Mouse (Mus musculus): ENCODE data around the gene Umad1.

Umad1 gene

DNA sequence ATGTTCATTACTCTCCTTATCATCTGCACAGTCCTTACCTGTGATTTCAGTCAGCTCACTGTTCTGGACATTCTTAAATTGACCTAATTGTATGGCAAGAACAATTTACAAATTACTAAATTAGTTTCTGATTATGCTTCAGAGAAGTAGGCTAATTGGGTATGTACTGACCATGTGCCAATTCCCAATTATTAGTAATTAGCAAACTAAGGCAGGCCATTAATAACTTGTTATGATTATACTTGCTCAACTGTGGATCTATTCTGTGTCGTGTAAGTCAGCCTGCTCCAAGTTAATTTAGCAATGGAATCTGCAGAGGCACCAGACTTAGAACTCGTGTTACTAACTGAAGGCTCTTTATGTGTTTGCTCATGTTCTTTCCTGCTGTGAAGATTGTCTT lies 114.0 kb downstream of the Umad1 start:
- no peak for DNase-seq

DNA sequence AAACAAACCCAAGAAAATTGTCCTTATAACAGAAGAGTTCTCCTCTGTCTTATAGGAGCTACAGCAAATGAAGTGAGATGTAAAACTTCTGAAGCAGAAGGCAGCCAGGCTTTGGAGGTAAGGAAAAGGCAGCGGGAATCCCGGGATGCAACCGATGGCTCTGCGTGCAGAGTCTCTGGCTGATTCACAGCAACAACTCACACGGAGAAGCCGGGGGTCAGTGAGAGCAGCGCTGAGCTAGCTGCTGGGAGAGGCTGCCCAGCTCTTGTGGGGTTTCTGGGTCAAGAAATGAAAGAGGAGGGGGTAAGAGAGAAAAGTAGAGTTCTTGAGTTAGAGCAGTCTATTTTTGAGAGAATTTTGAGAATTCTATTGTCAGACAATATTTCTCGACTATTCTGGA lies 114.8 kb downstream of the Umad1 start:
- peak in 1 of 2 experiments; percentile 11 for DNase-seq

GRCm38 (mm10) chr6:8374290-8374689 lies 115.2 kb downstream of the Umad1 start:
- DNase-seq, result no peak

DNA sequence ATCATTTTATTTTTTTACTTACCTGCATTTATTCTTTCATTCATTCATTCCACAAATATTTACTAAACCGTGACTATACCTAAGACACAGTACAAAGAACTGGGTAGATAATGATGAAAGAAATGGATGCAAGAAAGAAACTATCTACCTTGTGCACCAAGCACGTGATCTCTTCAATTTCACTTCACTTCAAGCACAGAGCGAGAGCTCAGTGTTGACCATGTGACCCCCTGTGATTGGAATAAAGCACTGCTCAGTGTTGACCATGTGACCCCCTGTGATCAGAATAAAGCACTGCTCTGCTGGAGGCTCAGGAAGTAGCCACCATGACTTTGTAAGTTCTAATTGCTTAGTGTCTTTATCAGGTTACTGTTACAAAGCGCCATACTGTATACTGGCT lies 115.6 kb downstream of the Umad1 start:
- DNase-seq, result no peak

GRCm38 (mm10) chr6:8376351-8376750 lies 117.3 kb downstream of the Umad1 start:
- no peak for DNase-seq

- DNase-seq, result no peak
Observed at GRCm38 (mm10) chr6:8377667-8378066, 118.6 kb downstream of the Umad1 start.

DNA sequence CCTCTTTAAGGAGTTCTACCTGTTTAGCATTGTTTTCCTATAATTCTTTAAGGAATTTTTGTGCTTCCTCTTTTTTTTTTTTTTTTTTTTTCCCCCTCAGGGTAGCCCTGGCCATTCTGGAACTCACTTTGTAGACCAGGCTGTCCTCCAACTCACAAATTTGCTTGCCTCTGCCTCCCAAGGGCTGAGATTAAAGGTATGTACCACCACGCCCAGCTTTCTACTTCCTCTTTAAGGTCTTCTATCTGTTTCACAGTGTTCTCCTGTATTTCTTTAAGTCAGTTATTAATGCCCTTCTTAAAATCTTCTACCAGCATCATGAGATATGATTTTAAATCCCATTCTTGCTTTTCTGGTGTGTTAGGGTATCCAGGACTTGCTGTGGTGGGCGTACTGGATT lies 130.2 kb downstream of the Umad1 start:
- no peak for DNase-seq

DNA sequence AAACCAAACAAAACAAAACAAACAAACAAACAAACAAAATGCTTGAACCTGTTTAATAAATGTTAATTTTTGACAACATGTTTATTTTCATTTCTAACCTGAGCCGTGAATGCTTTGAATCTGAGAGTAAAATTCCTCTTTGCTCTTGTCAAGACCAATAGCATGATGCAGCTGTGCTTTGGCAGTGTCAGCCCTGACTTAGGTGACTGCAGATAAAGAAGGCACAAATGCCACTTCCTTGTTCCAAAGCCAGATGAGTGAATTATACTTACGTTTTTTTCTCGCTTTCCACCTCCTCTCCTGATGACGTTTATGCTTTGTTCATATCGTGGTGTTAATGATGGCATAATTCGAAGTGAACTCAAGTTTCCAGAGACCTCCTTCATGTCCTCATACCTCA lies 131.2 kb downstream of the Umad1 start:
- no peak for DNase-seq

DNA sequence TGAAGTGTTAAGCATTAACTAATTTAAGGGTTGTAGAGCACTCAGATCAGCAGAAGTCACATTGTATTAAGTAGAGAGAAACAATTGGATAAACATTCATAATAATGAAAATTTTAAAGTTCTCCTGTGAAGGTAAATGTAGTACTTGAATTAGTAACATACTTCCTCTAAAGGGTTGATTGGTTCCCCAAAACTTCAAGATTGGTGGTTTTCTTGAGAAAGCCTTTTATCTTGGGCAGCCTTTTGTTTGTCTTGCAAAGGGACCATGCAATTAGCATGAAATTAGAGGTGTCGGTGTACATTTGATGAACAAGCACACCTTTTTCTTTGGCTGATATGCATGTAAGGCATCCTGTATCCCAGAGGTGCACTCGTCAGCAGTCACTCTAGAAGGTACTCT lies 131.8 kb downstream of the Umad1 start:
- no peak for DNase-seq

DNA sequence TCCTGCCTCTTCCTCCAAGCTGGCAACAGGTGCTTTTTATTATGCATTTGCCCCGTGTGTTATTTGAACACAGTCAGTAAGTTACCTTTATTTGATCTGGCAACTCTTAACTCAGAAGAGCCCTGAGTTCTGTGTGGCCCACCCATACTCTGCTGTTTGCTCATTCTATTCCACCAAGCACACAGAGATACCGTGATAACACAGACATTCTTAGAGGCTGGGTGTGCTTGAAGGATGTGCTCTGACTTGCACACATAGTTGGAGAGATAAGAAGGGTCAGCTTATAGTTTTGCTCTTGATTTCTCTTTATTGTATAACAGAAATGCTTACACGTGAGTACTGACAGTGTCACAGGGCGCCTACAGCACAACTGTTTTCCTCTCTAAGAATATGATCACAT lies 133.9 kb downstream of the Umad1 start:
- no peak for DNase-seq

- DNase-seq, result no peak
Observed at GRCm38 (mm10) chr6:8394044-8394443, 135.0 kb downstream of the Umad1 start.

GRCm38 (mm10) chr6:8395061-8395460 lies 136.0 kb downstream of the Umad1 start:
- DNase-seq, result no peak

GRCm38 (mm10) chr6:8397252-8397651 lies 138.2 kb downstream of the Umad1 start:
- no peak for DNase-seq

GRCm38 (mm10) chr6:8399710-8400109 lies 140.6 kb downstream of the Umad1 start:
- no peak for DNase-seq

DNA sequence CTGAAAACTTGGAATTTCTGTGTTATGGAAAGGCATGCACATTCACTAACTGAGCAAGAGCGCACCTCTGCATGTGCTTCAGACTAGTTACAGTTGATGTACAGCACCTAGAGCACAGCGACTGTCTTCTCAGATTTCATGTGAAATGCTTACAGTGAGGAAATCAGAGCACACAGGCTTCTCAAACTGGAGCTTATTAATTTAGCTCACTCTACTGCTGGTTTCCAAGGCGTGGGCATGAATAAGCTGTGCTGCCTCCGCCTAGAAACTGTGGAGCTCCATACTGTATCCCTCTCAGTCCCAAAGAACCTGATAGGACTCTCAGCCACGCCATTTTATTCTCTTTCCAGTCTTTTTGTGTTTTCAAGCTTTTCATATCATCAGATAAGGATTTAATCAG lies 144.0 kb downstream of the Umad1 start:
- DNase-seq, result no peak

- DNase-seq, result no peak
Observed at GRCm38 (mm10) chr6:8405844-8406243, 146.8 kb downstream of the Umad1 start.

GRCm38 (mm10) chr6:8408332-8408731 lies 149.2 kb downstream of the Umad1 start:
- no peak for DNase-seq

GRCm38 (mm10) chr6:8409865-8410264 lies 150.8 kb downstream of the Umad1 start:
- no peak for DNase-seq

GRCm38 (mm10) chr6:8412845-8413598 lies 153.9 kb downstream of the Umad1 start:
- DNase-seq, result peak; percentile 70 to 84

DNA sequence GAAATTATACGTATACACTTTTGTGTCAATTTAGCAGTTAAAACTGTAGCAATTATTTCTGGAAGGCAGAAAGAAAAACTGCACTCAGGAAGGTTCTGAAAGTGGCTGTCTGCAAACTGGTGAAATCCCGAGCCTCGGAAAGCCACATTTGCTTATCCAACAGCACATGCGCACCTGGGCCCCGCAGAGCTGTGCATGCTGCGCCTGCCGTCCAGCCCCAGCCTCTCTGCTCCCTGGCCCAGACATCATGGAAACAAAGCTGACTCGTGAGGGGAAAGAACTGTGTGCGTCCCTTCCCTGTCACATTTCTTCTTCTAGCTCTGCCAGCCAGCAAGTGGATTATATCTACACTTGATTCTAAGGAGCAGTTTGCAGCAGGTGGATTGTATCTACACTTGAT lies 154.9 kb downstream of the Umad1 start:
- DNase-seq, result peak; percentile 57 to 66

GRCm38 (mm10) chr6:8415823-8416222 lies 156.7 kb downstream of the Umad1 start:
- DNase-seq, result no peak

DNA sequence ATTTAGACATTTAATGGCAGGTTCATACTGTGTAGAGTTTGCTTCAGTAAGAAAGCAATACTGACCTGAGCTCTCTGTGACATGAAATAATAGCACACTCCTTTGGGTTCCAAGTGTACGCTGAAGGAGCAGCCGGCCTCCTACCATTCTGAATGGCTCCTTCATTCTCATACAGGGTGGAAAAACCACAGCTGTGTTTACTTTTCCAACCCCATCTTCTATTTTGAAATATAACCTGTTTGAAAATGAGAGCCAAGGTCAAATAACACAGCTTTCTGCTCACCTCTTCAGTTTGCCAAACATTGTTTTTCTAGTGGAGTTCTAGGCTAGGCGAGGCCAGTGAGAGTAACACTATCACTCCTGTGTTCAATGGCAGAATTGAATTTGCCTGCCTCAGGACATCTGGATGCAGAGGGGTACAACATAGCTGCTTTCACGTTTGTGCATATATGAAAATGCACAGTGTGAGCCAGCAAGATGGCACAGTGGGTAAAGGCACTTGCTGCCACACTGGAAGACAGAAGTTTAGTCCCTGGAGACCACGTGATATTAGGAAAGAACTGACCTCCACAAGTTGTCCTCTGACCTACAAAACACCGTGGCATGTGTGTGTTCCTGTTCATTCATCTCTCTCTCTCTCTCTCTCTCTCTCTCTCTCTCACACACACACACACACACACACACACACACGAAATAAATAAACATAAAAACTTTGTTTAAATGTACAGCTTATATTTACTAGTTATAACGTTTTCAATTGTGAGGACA lies 157.9 kb downstream of the Umad1 start:
- no peak for DNase-seq

- no peak for DNase-seq
Observed at GRCm38 (mm10) chr6:8419485-8420186, 160.5 kb downstream of the Umad1 start.

DNA sequence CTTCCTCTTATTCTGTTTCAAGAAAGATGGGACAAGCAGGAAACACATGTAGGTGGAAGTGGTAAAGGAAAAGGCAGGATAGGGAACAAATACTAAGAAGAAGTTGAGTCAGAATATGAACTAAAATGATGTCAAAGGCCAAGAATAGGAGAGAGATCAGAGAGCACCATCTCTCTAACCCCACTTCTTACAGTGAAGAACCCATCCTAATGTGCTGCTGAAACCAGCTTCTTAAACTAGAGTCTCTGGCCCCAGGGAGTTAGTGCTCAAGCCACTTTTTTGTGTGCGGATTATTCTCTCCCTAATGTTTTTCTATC lies 161.1 kb downstream of the Umad1 start:
- DNase-seq, result no peak

Measured in cerebellum, adult 18-20 months (tissue).